Mouse (Mus musculus) heart, embryonic 13.5 days (tissue): Measurements from ENCODE around the gene Tmem100. TPM values are rescaled to one million over a fixed set of nuclear protein-coding genes. Genes with fewer than 3 reads are reported as not detected.

ENCODE experiments used
- ATAC-seq: fragments of 200-750 bp; cut with Nextera tagmentation; 2 replicates; pipeline ENCODE4 v1.8.0; 2017; ENCODE audit warnings: moderate TSS enrichment; ENCODE audit not compliant: insufficient number of reproducible peaks, low FRiP score, low TSS enrichment; ENCODE audit errors: extremely low read depth
- H3K27ac ChIP-seq: fragments of 300-500 bp; sonication (generic); replicated peaks from 2 replicates; pipeline ENCODE4 v1.5.1; 2015; ENCODE audit warnings: moderate library complexity, mild to moderate bottlenecking, inconsistent platforms
- H3K27me3 ChIP-seq: fragments of 300-500 bp; sonication (generic); replicated peaks from 2 replicates; pipeline ENCODE4 v1.6.1; 2015; ENCODE audit warnings: mild to moderate bottlenecking, inconsistent platforms
- H3K36me3 ChIP-seq: fragments of 300-500 bp; sonication (generic); 2 replicates; pipeline ENCODE4 v1.6.1; 2015; ENCODE audit warnings: mild to moderate bottlenecking, inconsistent platforms
- H3K4me1 ChIP-seq: fragments of 300-500 bp; sonication (generic); 2 replicates; pipeline ENCODE4 v1.6.1; 2015; ENCODE audit warnings: inconsistent platforms
- H3K4me2 ChIP-seq: fragments of 300-500 bp; sonication (generic); 2 replicates; pipeline ENCODE4 v1.6.1; 2015; ENCODE audit warnings: inconsistent platforms, mild to moderate bottlenecking, moderate library complexity
- H3K4me3 ChIP-seq: fragments of 300-500 bp; sonication (generic); 2 replicates; pipeline ENCODE4 v1.5.1; 2015; ENCODE audit warnings: moderate library complexity, mild to moderate bottlenecking, inconsistent platforms
- H3K9ac ChIP-seq: fragments of 300-500 bp; sonication (generic); 2 replicates; pipeline ENCODE4 v1.6.1; 2015; ENCODE audit warnings: inconsistent platforms, mild to moderate bottlenecking, moderate library complexity
- H3K9me3 ChIP-seq: fragments of 300-500 bp; sonication (generic); 2 replicates; pipeline ENCODE4 v1.6.1; 2016; ENCODE audit warnings: inconsistent platforms
- WGBS: fragments of 180-500 bp; shearing (Covaris S2); methylation state at CpG from one replicate; pipeline ENCODE4 v1.1.7; 2015; ENCODE audit warnings: mixed read lengths; 5-methylcytosine and 5-hydroxymethylcytosine counted together
- polyA plus RNA-seq: library from polyadenylated mRNA; unstranded; fragments of >200 nt; fragmentation: Nextera tagmentation; extraction: Ambion mirVana; gene quantifications from 2 replicates; pipeline ENCODE4 v1.2.1, GENCODE M21; 2015

The Tmem100 gene
- polyA plus RNA-seq, 1 experiment from 2014 or later, result 11.4 TPM

DNA sequence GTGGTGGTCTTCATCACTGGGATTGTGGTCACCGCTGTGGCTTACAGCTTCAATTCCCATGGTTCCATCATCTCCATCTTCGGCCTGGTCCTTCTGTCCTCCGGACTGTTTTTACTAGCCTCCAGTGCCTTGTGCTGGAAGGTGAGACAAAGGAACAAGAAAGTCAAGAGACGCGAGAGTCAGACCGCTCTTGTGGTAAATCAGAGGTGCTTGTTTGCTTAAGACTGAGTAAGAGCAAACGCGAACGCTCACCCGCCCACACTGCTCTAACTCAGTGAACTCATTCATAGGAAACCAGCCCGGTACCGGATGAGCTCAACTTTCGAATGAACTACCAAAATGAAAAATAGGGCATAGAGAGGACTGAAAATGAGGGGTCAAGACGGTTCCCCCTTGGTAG, 5.4 kb downstream of the Tmem100 start:
- WGBS, result 87% methylated on average over 14 of the region's 14 CpGs

GRCm38 (mm10) chr11:90036416-90036815, 6.3 kb downstream of the Tmem100 start:
- Histone ChIP-seq H3K27ac (no peak overlapping the region), H3K4me1 (peaks cover 7% of the 10 kb centered on the region), H3K27me3 (peaks cover 13% of the 10 kb centered on the region), H3K9ac (no peak overlapping the region), H3K4me2 (no peak overlapping the region), H3K9me3 (peaks cover 9% of the 10 kb centered on the region; the same call in 1 of the 2 replicates), H3K36me3 (peaks cover 14% of the 10 kb centered on the region), H3K4me3 (no peak overlapping the region)
- no peak for ATAC-seq
- 77% methylated on average over 4 of the region's 4 CpGs for WGBS

More for the DNA sequence above, 5.4 kb downstream of the Tmem100 start:
- H3K27ac ChIP-seq, result no peak overlapping the region
- peaks cover 14% of the 10 kb centered on the region for H3K36me3 ChIP-seq
- ATAC-seq, result no peak
- no peak overlapping the region for H3K4me3 ChIP-seq
- no peak overlapping the region for H3K9ac ChIP-seq
- H3K27me3 ChIP-seq, result peaks cover 17% of the 10 kb centered on the region
- no peak overlapping the region for H3K4me2 ChIP-seq
- peaks cover 13% of the 10 kb centered on the region for H3K4me1 ChIP-seq
- peaks cover 9% of the 10 kb centered on the region; the same call in 1 of the 2 replicates for H3K9me3 ChIP-seq

GRCm38 (mm10) chr11:90038022-90038421, 7.9 kb downstream of the Tmem100 start:
- no peak overlapping the region for H3K4me2 ChIP-seq
- no peak overlapping the region for H3K4me3 ChIP-seq
- no peaks in the 10 kb centered on the region for H3K27me3 ChIP-seq
- H3K9me3 ChIP-seq, result peaks cover 9% of the 10 kb centered on the region; the same call in 1 of the 2 replicates
- ATAC-seq, result no peak
- peaks cover 14% of the 10 kb centered on the region for H3K36me3 ChIP-seq
- H3K4me1 ChIP-seq, result peaks cover 6% of the 10 kb centered on the region
- H3K27ac ChIP-seq, result no peak overlapping the region
- no peak overlapping the region for H3K9ac ChIP-seq
- 22% methylated on average over 5 of the region's 5 CpGs for WGBS

GRCm38 (mm10) chr11:90044459-90044858, 14.3 kb downstream of the Tmem100 start:
- WGBS, result 83% methylated on average over 4 of the region's 4 CpGs
- Histone ChIP-seq H3K36me3 (no peaks in the 10 kb centered on the region), H3K4me3 (no peak overlapping the region), H3K9ac (no peak overlapping the region), H3K27ac (no peak overlapping the region), H3K27me3 (no peaks in the 10 kb centered on the region), H3K4me2 (no peak overlapping the region), H3K4me1 (no peaks in the 10 kb centered on the region; the same call in 1 of the 2 replicates), H3K9me3 (no peaks in the 10 kb centered on the region; the same call in 1 of the 2 replicates)
- ATAC-seq, result no peak

- Histone ChIP-seq H3K4me1 (no peaks in the 10 kb centered on the region; the same call in 1 of the 2 replicates), H3K27me3 (no peaks in the 10 kb centered on the region), H3K4me2 (no peak overlapping the region), H3K4me3 (no peak overlapping the region), H3K36me3 (no peaks in the 10 kb centered on the region), H3K9ac (no peak overlapping the region), H3K27ac (no peak overlapping the region), H3K9me3 (no peaks in the 10 kb centered on the region)
- WGBS, result 35% methylated on average over 7 of the region's 7 CpGs
- ATAC-seq, result no peak
Measured at GRCm38 (mm10) chr11:90046211-90046610, 16.1 kb downstream of the Tmem100 start.

DNA sequence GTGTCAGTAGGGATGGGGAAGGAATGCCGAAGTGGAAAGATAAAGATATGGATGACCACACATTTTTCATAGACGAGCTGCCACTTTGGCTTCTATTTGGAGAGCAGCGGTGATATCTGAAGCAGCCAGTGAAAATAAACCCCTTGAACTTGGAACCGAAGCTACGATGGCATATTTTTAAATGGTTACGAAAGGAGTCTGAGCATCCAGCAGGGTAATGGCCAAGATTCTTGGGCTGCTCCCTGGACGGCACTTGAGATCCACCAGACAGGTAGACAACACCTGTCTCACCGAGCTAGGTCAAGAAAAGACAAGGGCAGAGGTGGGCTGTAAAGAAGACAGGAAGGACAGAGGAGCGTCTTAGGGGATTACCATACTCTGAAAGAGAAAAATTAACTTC, 17.1 kb downstream of the Tmem100 start:
- no peaks in the 10 kb centered on the region for H3K36me3 ChIP-seq
- H3K4me2 ChIP-seq, result no peak overlapping the region
- no peak overlapping the region for H3K4me3 ChIP-seq
- 56% methylated on average over 9 of the region's 9 CpGs for WGBS
- H3K9ac ChIP-seq, result no peak overlapping the region
- ATAC-seq, result no peak
- H3K9me3 ChIP-seq, result no peaks in the 10 kb centered on the region
- no peaks in the 10 kb centered on the region for H3K27me3 ChIP-seq
- H3K4me1 ChIP-seq, result no peaks in the 10 kb centered on the region; the same call in 1 of the 2 replicates
- H3K27ac ChIP-seq, result no peak overlapping the region

DNA sequence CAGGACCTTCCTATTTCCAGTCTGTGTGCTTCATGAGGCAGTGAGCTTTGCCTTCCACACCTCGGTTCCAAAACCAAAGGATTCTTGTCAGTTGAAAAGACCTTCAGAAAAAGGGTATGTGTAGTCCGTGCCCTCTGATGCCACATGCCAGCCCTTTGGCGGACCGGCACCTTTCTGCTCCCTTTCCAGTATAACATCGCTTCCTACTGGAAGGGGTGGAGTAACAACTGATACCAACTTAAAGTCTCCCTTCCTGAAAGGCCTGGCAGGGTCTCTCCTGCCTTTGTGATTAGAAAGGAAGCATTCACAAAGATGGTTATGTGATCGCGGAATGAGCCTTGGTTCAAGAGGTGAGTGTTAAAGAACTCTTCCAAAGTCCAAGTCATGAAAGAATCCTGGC, 19.9 kb downstream of the Tmem100 start:
- no peak overlapping the region for H3K9ac ChIP-seq
- no peaks in the 10 kb centered on the region for H3K36me3 ChIP-seq
- no peaks in the 10 kb centered on the region for H3K27me3 ChIP-seq
- ATAC-seq, result no peak
- H3K9me3 ChIP-seq, result no peaks in the 10 kb centered on the region
- no peak overlapping the region for H3K4me2 ChIP-seq
- peaks cover 8% of the 10 kb centered on the region for H3K4me1 ChIP-seq
- H3K27ac ChIP-seq, result no peak overlapping the region
- H3K4me3 ChIP-seq, result no peak overlapping the region
- WGBS, result 76% methylated on average over 7 of the region's 7 CpGs

GRCm38 (mm10) chr11:90052785-90053184, 22.6 kb downstream of the Tmem100 start:
- Histone ChIP-seq H3K27me3 (no peaks in the 10 kb centered on the region), H3K27ac (no peak overlapping the region), H3K4me3 (no peak overlapping the region), H3K36me3 (no peaks in the 10 kb centered on the region), H3K9me3 (no peaks in the 10 kb centered on the region), H3K9ac (no peak overlapping the region), H3K4me1 (peaks cover 12% of the 10 kb centered on the region), H3K4me2 (no peak overlapping the region)
- ATAC-seq, result no peak
- WGBS, result 70% methylated on average over 7 of the region's 7 CpGs

DNA sequence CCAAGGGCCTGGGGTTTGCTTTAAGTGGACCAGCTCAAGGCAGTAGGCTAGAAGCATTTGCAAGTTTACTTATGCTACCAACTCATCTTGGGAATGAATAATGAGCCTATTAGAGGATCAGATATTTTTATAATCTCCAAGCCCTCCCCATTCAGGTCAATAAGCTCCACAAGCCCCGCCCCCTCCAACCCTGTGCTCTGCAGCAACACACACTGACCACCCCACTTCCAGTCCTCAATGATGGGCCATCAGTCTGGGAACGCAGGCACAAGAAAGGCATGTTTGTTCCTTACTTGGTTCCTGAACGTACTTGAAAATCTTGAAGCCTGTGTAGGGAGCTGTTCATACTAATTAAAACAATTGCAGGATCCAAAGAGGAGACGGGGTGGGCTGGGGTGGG, 23.7 kb downstream of the Tmem100 start:
- Histone ChIP-seq H3K4me1 (peaks cover 12% of the 10 kb centered on the region), H3K9me3 (no peaks in the 10 kb centered on the region), H3K4me2 (no peak overlapping the region), H3K36me3 (no peaks in the 10 kb centered on the region), H3K27ac (no peak overlapping the region), H3K27me3 (no peaks in the 10 kb centered on the region), H3K4me3 (no peak overlapping the region), H3K9ac (no peak overlapping the region)
- WGBS, result 64% methylated on average over 4 of the region's 4 CpGs
- no peak for ATAC-seq

DNA sequence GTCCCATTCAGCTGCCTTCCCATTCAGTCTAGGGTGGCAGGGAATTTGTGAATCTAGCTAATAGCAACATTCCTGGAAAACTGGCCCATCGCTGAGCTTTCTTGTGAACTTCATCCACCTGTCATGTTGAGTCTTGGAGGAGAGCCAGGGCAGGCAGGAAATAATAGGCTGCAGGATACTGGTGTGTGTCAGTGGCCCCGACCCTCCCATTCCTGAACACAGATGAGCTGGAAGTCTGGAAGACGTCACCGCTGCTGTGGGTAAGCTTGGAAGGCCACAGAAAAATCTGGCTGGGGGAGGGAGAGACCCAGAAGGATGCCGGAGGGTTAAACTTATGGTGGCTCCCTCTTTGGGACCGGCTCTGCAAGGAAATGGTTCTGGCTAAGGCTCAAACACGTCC, 24.3 kb downstream of the Tmem100 start:
- no peak; the same call in 1 of the 2 replicates for ATAC-seq
- peak overlapping the region; percentile 22; the same call in 1 of the 2 replicates for H3K27ac ChIP-seq
- H3K4me2 ChIP-seq, result no peak overlapping the region; the same call in 1 of the 2 replicates
- peaks cover 2% of the 10 kb centered on the region; the same call in 1 of the 2 replicates for H3K9me3 ChIP-seq
- H3K4me3 ChIP-seq, result no peak overlapping the region
- H3K36me3 ChIP-seq, result no peaks in the 10 kb centered on the region
- no peaks in the 10 kb centered on the region for H3K27me3 ChIP-seq
- H3K4me1 ChIP-seq, result peaks cover 12% of the 10 kb centered on the region
- no peak overlapping the region for H3K9ac ChIP-seq
- 28% methylated on average over 7 of the region's 7 CpGs for WGBS

- Histone ChIP-seq H3K9me3 (peaks cover 7% of the 10 kb centered on the region; the same call in 1 of the 2 replicates), H3K27me3 (no peaks in the 10 kb centered on the region), H3K4me3 (no peak overlapping the region), H3K4me1 (peaks cover 12% of the 10 kb centered on the region), H3K27ac (no peak overlapping the region), H3K9ac (no peak overlapping the region), H3K4me2 (no peak overlapping the region), H3K36me3 (no peaks in the 10 kb centered on the region)
- 53% methylated on average over 2 of the region's 2 CpGs for WGBS
- ATAC-seq, result no peak
Measured at GRCm38 (mm10) chr11:90057070-90057469, 26.9 kb downstream of the Tmem100 start.

DNA sequence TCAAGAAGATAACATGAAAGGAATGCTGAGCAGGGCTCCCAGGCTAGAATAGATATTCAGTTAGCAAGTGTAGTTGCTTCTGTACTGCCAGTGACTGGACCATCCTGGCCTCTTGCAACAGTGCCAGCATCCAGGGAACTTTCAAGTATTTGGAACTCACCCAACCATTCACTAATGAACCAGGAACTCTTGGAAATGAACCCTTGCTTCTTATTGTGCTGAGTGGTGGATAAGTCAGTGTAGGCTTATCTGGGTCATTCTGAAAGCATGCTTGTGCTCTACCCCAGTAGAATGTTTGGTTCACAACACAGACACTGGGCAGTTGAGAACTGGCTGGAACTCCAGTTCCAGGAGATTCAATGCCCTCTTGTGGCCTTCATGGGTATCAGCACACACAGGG, 29.1 kb downstream of the Tmem100 start:
- no peaks in the 10 kb centered on the region for H3K27me3 ChIP-seq
- peaks cover 11% of the 10 kb centered on the region for H3K4me1 ChIP-seq
- H3K9ac ChIP-seq, result no peak overlapping the region
- no peak for ATAC-seq
- H3K27ac ChIP-seq, result no peak overlapping the region
- H3K9me3 ChIP-seq, result peaks cover 7% of the 10 kb centered on the region; the same call in 1 of the 2 replicates
- H3K4me2 ChIP-seq, result no peak overlapping the region
- H3K36me3 ChIP-seq, result no peaks in the 10 kb centered on the region
- H3K4me3 ChIP-seq, result no peak overlapping the region
